Mouse (Mus musculus): ENCODE measurements at regions not wholly inside any gene's neighbourhood (a gene's known extent, or its start where the extent isn't known, plus 50 kb on each side); places are given as distances from the start of the nearest gene placed in this dataset.

DNA sequence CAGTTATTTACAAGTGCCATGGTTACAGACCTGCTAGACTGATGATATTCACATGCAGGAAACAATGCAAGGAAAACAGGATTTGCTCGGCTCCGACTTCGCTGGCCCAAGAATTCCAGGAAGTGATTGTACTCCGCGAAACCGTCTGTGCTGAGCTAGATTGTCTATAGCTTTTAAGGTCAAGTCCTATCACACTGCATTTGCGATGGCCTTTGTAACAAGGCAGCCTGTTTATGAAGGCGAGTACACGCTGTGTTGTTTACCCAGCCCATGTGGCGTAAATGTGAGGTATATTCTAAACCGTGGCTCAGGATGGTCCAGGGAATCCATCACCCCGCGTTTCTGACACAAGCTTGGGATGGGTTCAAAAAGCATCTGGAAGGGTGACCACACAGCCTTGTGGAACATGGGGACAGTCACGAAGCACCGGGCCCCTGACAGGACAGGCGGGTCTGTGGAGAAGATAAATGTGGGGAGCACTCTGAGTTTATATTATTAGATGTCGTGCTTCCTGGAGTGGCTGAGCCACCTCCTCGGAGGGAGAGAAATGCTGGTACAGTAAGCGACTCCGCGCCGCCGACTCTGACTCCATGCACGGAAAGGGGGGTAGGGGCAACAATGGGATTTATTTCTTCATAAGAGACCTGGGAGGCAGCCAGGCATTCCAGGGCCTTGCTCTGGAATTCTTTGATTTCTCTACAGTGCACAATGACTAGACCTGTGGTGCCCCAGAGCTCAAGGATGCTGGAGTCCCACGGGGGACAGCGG lies 114.9 kb upstream of the Phactr1 start:
- TF ChIP-seq POLR2A (IDR thresholded peaks at IDR 0.05; ENCODE audit: extremely low read depth, insufficient read depth, low read length) (no peak), CTCF (IDR thresholded peaks at IDR 0.05; ENCODE audit: low read depth, low read length) (no peak)
- 69% methylated on average over 26 of the region's 26 CpGs for WGBS
- DNase-seq (ENCODE audit: extremely low read depth, low read depth, low spot score) = peak; percentile 15
- Histone ChIP-seq H3K4me1 (ENCODE audit: control insufficient read depth, insufficient read depth, low read length) (no peaks in the 10 kb centered on the region), H3K4me3 (ENCODE audit: insufficient read depth, low read depth, low read length) (no peak overlapping the region), H3K36me3 (ENCODE audit: control insufficient read depth, insufficient read depth, low read length) (no peaks in the 10 kb centered on the region), H3K9ac (ENCODE audit: low read depth, low read length) (no peak overlapping the region), H3K27me3 (ENCODE audit: control insufficient read depth, insufficient read depth, low read length) (no peaks in the 10 kb centered on the region), H3K27ac (replicated peaks; ENCODE audit: insufficient read depth, low read depth, low read length) (0 out of 2 replicates have a peak overlapping the region, but pooled peaks have one; percentile 18), H3K79me2 (ENCODE audit: control insufficient read depth, insufficient read depth, low read length) (no peaks in the 10 kb centered on the region)

DNA sequence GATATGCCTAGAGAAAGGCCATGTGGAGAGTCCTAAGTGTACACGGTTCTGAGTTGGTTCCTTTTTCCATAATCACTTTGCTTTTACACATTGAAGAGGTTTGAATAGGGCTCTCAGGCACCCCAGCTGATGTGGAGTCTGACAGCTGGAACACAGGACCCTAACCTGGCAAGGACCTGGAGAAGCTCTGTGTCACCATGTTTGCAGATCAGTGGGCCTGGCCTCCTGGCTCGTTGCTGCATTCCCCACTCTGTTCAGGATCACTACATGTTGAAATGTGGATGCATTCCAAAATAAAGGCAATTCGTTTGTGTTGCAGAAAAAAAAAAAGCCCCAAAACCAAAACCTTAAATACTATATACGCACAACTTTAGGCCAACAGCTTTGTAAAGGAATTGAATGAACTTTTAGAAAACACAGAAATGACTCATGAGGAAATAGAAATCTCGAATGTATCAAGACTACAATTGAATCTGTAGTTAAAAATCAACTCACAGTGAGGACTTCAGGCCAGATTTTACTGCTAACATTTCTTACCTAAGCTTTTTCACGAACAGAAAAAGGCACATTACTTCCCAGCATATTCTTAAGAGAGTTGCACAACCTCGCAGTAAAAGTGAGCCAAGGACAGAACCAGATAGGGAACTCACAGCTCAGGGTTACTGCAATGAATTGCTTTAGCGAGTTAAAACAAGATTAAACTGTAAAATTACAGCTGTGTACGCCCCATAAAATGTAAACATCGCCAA lies 109.6 kb upstream of the Phactr1 start:
- no peak for TF ChIP-seq POLR2A (IDR thresholded peaks at IDR 0.05; ENCODE audit: extremely low read depth, insufficient read depth, low read length)
- TF ChIP-seq CTCF (IDR thresholded peaks at IDR 0.05; ENCODE audit: low read depth, low read length) = no peak

DNA sequence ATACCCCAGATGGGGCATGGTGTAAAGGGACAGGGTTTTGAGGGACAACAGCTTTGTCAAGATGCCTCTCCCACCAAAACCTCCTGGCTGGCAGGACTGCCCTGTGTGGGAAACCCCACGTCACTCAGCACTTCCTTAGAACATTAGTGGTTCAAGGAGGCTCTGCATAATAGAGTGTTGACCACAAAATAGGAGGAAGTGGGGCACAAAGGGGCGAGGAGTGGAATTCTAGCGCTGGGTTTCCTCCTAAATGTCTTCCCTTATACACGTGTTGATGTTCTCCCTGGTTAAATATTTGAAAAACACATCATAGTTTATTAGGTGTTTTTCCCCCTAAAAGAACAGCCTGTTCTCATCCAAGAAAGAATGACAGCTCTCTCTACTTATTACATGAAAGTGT lies 106.2 kb upstream of the Phactr1 start:
- Histone ChIP-seq H3K4me1 (ENCODE audit: control insufficient read depth, insufficient read depth, low read length) (no peaks in the 10 kb centered on the region), H3K9ac (ENCODE audit: low read depth, low read length) (no peak overlapping the region), H3K27me3 (ENCODE audit: control insufficient read depth, insufficient read depth, low read length) (no peaks in the 10 kb centered on the region), H3K4me3 (ENCODE audit: insufficient read depth, low read depth, low read length) (no peak overlapping the region), H3K79me2 (ENCODE audit: control insufficient read depth, insufficient read depth, low read length) (no peaks in the 10 kb centered on the region), H3K36me3 (ENCODE audit: control insufficient read depth, insufficient read depth, low read length) (no peaks in the 10 kb centered on the region), H3K27ac (replicated peaks; ENCODE audit: insufficient read depth, low read depth, low read length) (no peak overlapping the region)
- 44% methylated on average over 4 of the region's 4 CpGs for WGBS
- no peak for TF ChIP-seq POLR2A (IDR thresholded peaks at IDR 0.05; ENCODE audit: extremely low read depth, insufficient read depth, low read length)
- TF ChIP-seq CTCF (IDR thresholded peaks at IDR 0.05; ENCODE audit: low read depth, low read length) = no peak
- no peak for DNase-seq (ENCODE audit: extremely low read depth, low read depth, low spot score)

More for the DNA sequence above, 109.6 kb upstream of the Phactr1 start:
- Histone ChIP-seq H3K4me1 (ENCODE audit: control insufficient read depth, insufficient read depth, low read length) (no peaks in the 10 kb centered on the region), H3K27ac (replicated peaks; ENCODE audit: insufficient read depth, low read depth, low read length) (no peak overlapping the region), H3K79me2 (ENCODE audit: control insufficient read depth, insufficient read depth, low read length) (no peaks in the 10 kb centered on the region), H3K36me3 (ENCODE audit: control insufficient read depth, insufficient read depth, low read length) (no peaks in the 10 kb centered on the region), H3K9ac (ENCODE audit: low read depth, low read length) (no peak overlapping the region), H3K27me3 (ENCODE audit: control insufficient read depth, insufficient read depth, low read length) (no peaks in the 10 kb centered on the region), H3K4me3 (ENCODE audit: insufficient read depth, low read depth, low read length) (no peak overlapping the region)
- 60% methylated on average over 10 of the region's 10 CpGs for WGBS
- no peak for DNase-seq (ENCODE audit: extremely low read depth, low read depth, low spot score)

DNA sequence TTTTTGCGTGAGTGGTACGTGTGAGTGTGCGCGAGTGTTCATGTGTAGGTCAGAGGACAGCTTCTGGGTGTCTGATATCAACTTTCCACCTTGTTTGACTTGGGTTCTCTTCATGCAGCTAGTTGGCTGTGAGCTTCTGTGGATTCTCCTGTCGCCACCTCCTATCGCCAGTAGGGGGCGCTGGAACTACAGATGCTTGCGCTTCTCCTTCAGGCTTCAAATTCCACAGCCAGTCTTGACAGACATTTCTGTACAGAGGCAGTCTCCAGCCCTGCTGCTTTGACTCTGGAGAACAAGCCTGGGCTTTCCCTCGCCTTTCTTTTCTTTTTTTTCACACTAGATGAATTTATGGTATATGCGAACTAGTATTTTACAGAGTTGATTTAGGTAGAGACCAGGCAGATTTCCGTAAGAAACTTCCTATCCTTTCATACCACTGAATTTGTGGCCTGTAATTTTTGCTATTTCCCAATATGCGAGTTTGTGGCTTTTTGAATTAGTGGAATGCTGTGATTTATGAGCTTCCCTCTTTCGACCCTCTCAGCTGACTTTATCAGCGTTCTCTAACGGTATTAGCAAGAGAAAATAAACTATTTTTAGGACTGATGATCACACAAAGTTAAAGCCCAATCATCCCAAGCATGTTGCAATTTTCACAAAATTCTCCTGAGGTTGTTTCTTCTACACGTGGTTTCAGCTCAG lies 104.5 kb upstream of the Phactr1 start:
- Histone ChIP-seq H3K9ac (ENCODE audit: low read depth, low read length) (no peak overlapping the region), H3K27me3 (ENCODE audit: control insufficient read depth, insufficient read depth, low read length) (no peaks in the 10 kb centered on the region), H3K36me3 (ENCODE audit: control insufficient read depth, insufficient read depth, low read length) (no peaks in the 10 kb centered on the region), H3K79me2 (ENCODE audit: control insufficient read depth, insufficient read depth, low read length) (no peaks in the 10 kb centered on the region), H3K27ac (replicated peaks; ENCODE audit: insufficient read depth, low read depth, low read length) (no peak overlapping the region), H3K4me3 (ENCODE audit: insufficient read depth, low read depth, low read length) (no peak overlapping the region), H3K4me1 (ENCODE audit: control insufficient read depth, insufficient read depth, low read length) (no peaks in the 10 kb centered on the region)
- peak; percentile 39 for DNase-seq (ENCODE audit: extremely low read depth, low read depth, low spot score)
- peak; percentile 88 for TF ChIP-seq CTCF (IDR thresholded peaks at IDR 0.05; ENCODE audit: low read depth, low read length)
- TF ChIP-seq POLR2A (IDR thresholded peaks at IDR 0.05; ENCODE audit: extremely low read depth, insufficient read depth, low read length) = no peak
- WGBS = 43% methylated on average over 16 of the region's 16 CpGs

DNA sequence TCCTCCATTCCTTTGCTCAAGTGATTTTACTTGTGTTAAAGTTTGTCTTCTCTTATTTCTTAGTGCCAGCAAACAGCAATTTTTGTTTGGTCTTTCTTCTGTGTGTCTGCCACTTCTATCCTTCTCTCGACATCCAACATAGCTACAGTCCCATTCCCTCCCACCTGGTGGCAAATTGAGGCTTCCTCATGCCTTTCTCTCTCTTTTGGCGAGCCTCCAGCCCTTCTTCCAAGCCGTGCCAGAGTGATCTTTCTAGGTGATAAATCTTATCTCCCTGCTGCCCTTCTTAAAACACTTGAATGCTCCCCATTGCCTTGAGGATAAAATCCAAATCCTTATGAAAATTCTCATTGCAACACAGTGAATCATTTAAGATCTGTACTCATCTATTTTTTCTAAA lies 101.0 kb upstream of the Phactr1 start:
- WGBS = 47% methylated on average over 3 of the region's 3 CpGs
- TF ChIP-seq CTCF (IDR thresholded peaks at IDR 0.05; ENCODE audit: low read depth, low read length) = no peak
- TF ChIP-seq POLR2A (IDR thresholded peaks at IDR 0.05; ENCODE audit: extremely low read depth, insufficient read depth, low read length) = no peak

More for the DNA sequence above, 101.0 kb upstream of the Phactr1 start:
- H3K27me3 ChIP-seq (ENCODE audit: control insufficient read depth, insufficient read depth, low read length) = no peaks in the 10 kb centered on the region
- no peak overlapping the region for H3K27ac ChIP-seq (replicated peaks; ENCODE audit: insufficient read depth, low read depth, low read length)
- no peak overlapping the region for H3K9ac ChIP-seq (ENCODE audit: low read depth, low read length)
- H3K4me3 ChIP-seq (ENCODE audit: insufficient read depth, low read depth, low read length) = no peak overlapping the region
- no peaks in the 10 kb centered on the region for H3K79me2 ChIP-seq (ENCODE audit: control insufficient read depth, insufficient read depth, low read length)
- DNase-seq (ENCODE audit: extremely low read depth, low read depth, low spot score) = no peak
- no peaks in the 10 kb centered on the region for H3K4me1 ChIP-seq (ENCODE audit: control insufficient read depth, insufficient read depth, low read length)
- no peaks in the 10 kb centered on the region for H3K36me3 ChIP-seq (ENCODE audit: control insufficient read depth, insufficient read depth, low read length)
